Mouse (Mus musculus): ENCODE data around the gene Tln2. TPM values are rescaled to one million over a fixed set of nuclear protein-coding genes. Genes with fewer than 3 reads are reported as not detected.
A peak's percentile ranks its signal among the peaks of the same experiment; 100 is the strongest.

Gene Tln2
- polyA plus RNA-seq, 1 experiment from 2014 or later: 24.0 TPM

DNA sequence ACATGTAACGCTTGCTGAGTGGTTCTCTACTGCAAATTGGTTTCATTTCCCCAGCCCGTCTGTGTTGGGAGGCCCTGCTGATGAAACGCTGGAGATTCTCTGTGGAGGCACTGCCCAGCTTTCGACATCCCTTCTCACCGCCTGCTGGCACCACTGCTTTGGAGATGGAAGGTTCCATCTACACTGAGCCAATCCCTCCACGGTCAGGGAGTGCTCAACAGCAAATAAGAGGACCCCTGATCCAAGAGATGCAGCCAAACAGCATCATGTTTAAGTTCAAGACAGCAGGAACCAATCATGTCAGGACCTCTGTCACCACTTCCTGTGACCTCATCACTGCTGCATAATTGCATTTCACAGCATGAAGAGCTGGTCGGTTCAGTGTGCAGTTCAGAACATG, 135.4 kb downstream of the Tln2 start:
- WGBS: 64% methylated on average over 7 of the region's 7 CpGs

DNA sequence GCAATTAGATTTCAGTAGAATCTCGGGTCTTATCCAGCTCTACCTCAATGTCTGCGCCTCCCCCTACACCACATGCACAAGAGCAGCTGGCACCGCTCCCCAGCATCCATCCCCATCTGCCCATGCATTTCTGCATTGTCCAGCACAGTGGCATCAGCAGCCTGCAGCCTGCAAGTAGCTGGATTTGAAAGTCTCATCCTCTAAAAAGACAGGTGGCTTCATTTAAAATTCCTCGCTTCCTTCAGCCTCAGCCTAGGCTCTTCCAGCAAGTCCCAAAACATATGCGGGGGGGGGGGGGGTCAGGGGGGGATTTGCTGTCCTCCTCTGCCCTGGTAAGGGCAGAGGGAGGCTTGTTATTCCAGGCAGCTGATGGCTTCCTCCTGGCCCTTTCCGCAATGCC, 141.4 kb downstream of the Tln2 start:
- no peaks in the 10 kb centered on the region for H3K9me3 ChIP-seq (ENCODE audit: control insufficient read depth, low read length)
- H3K4me2 ChIP-seq (replicated peaks; ENCODE audit: low read depth, low read length): no peak overlapping the region
- no peak overlapping the region for H3K9ac ChIP-seq (ENCODE audit: low read depth, low read length)
- 47% methylated on average over 6 of the region's 6 CpGs for WGBS
- peaks cover 8% of the 10 kb centered on the region; the same call in 1 of the 2 replicates for H3K4me1 ChIP-seq (ENCODE audit: control insufficient read depth, insufficient read depth, low read length)
- H3K27me3 ChIP-seq (ENCODE audit: control insufficient read depth, insufficient read depth, low read length): no peaks in the 10 kb centered on the region
- H3K36me3 ChIP-seq (ENCODE audit: control insufficient read depth, insufficient read depth, low read length): no peaks in the 10 kb centered on the region
- no peak overlapping the region for H3K27ac ChIP-seq (ENCODE audit: low read depth, low read length)
- no peak overlapping the region for H3K4me3 ChIP-seq (ENCODE audit: low read length)
- peak; percentile 52; the same call in 1 of the 2 replicates for ATAC-seq (ENCODE audit: low FRiP score, low TSS enrichment)

More for the DNA sequence above, 135.4 kb downstream of the Tln2 start:
- no peaks in the 10 kb centered on the region for H3K36me3 ChIP-seq (ENCODE audit: control insufficient read depth, insufficient read depth, low read length)
- no peak for ATAC-seq (ENCODE audit: low FRiP score, low TSS enrichment)
- peaks cover 7% of the 10 kb centered on the region; the same call in 1 of the 2 replicates for H3K4me1 ChIP-seq (ENCODE audit: control insufficient read depth, insufficient read depth, low read length)
- no peaks in the 10 kb centered on the region for H3K9me3 ChIP-seq (ENCODE audit: control insufficient read depth, low read length)
- no peak overlapping the region for H3K4me2 ChIP-seq (replicated peaks; ENCODE audit: low read depth, low read length)
- no peak overlapping the region for H3K4me3 ChIP-seq (ENCODE audit: low read length)
- no peak overlapping the region for H3K9ac ChIP-seq (ENCODE audit: low read depth, low read length)
- no peaks in the 10 kb centered on the region for H3K27me3 ChIP-seq (ENCODE audit: control insufficient read depth, insufficient read depth, low read length)
- no peak overlapping the region for H3K27ac ChIP-seq (ENCODE audit: low read depth, low read length)

DNA sequence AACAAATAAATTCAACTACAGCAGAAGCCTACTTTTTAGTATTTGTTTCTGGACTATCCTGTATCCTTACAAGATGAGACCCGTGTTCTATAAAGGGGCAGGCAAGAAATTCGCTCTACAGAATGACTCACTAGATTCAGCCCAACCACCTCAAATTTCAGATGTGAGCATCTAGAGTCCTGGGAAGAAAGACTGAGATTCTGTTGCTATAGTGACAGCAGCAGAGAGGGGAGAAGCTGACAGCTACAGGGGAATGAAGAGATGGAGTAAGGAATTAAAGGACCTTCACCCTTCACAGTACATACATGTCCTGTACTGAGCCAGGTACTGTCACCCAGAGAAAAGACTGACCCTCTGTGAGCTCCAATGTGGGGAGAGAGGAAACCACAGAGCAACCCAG, 148.8 kb downstream of the Tln2 start:
- no peak overlapping the region for H3K4me2 ChIP-seq (replicated peaks; ENCODE audit: low read depth, low read length)
- no peaks in the 10 kb centered on the region for H3K27me3 ChIP-seq (ENCODE audit: control insufficient read depth, insufficient read depth, low read length)
- H3K27ac ChIP-seq (ENCODE audit: low read depth, low read length): no peak overlapping the region
- 93% methylated on average over 2 of the region's 2 CpGs for WGBS
- no peaks in the 10 kb centered on the region for H3K36me3 ChIP-seq (ENCODE audit: control insufficient read depth, insufficient read depth, low read length)
- no peaks in the 10 kb centered on the region for H3K9me3 ChIP-seq (ENCODE audit: control insufficient read depth, low read length)
- no peak for ATAC-seq (ENCODE audit: low FRiP score, low TSS enrichment)
- H3K9ac ChIP-seq (ENCODE audit: low read depth, low read length): no peak overlapping the region
- H3K4me3 ChIP-seq (ENCODE audit: low read length): no peak overlapping the region
- no peaks in the 10 kb centered on the region for H3K4me1 ChIP-seq (ENCODE audit: control insufficient read depth, insufficient read depth, low read length)

DNA sequence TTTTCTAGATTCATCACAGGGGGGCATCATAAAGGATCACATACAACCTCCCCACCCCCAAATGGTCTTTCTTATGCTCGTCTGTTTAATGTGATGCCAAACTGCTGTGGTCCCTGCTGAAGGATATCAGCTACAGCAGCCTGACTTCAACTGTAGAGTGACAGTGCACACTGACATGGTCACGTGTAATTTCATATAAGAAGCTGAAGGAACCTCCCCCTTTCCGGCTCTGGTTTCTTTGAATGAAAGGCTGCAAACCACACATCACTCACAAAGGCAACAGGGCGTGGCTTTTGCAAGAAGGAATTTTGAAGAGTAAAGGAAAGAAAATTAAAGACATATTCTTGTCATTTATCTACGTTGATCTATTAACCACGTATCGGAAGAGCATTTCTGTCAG, 154.8 kb downstream of the Tln2 start:
- Histone ChIP-seq H3K27ac (ENCODE audit: low read depth, low read length) (no peak overlapping the region), H3K36me3 (ENCODE audit: control insufficient read depth, insufficient read depth, low read length) (no peaks in the 10 kb centered on the region)
- WGBS: 80% methylated on average over 7 of the region's 7 CpGs

DNA sequence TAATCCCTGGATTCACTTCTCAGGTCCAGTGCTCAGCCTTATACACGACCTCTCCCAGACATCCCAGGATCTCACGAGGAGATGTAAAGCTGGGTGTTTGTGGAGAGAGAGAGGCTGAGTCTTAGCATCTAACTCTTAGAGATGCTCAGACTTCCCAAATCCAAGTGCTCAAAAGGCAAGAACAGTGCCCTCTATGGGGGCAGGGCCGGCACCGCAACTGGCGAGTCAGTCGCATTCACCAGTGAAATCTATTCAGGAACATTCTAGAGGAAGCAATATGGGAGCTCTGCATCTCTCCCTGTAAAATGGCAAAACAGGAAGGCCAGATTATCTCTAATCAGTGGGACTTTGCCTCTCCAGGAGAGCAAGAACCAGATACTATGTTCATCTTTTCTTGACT, 159.9 kb downstream of the Tln2 start:
- ATAC-seq (ENCODE audit: low FRiP score, low TSS enrichment): no peak
- Histone ChIP-seq H3K4me1 (ENCODE audit: control insufficient read depth, insufficient read depth, low read length) (no peaks in the 10 kb centered on the region), H3K9me3 (ENCODE audit: control insufficient read depth, low read length) (no peaks in the 10 kb centered on the region), H3K27ac (ENCODE audit: low read depth, low read length) (no peak overlapping the region), H3K27me3 (ENCODE audit: control insufficient read depth, insufficient read depth, low read length) (no peaks in the 10 kb centered on the region), H3K4me2 (replicated peaks; ENCODE audit: low read depth, low read length) (no peak overlapping the region), H3K9ac (ENCODE audit: low read depth, low read length) (no peak overlapping the region), H3K4me3 (ENCODE audit: low read length) (no peak overlapping the region), H3K36me3 (ENCODE audit: control insufficient read depth, insufficient read depth, low read length) (no peaks in the 10 kb centered on the region)
- WGBS: 95% methylated on average over 6 of the region's 6 CpGs

More for the DNA sequence above, 154.8 kb downstream of the Tln2 start:
- H3K9me3 ChIP-seq (ENCODE audit: control insufficient read depth, low read length): no peaks in the 10 kb centered on the region
- H3K4me2 ChIP-seq (replicated peaks; ENCODE audit: low read depth, low read length): no peak overlapping the region
- H3K9ac ChIP-seq (ENCODE audit: low read depth, low read length): no peak overlapping the region
- no peak overlapping the region for H3K4me3 ChIP-seq (ENCODE audit: low read length)
- no peak for ATAC-seq (ENCODE audit: low FRiP score, low TSS enrichment)
- no peaks in the 10 kb centered on the region for H3K27me3 ChIP-seq (ENCODE audit: control insufficient read depth, insufficient read depth, low read length)
- H3K4me1 ChIP-seq (ENCODE audit: control insufficient read depth, insufficient read depth, low read length): no peaks in the 10 kb centered on the region

DNA sequence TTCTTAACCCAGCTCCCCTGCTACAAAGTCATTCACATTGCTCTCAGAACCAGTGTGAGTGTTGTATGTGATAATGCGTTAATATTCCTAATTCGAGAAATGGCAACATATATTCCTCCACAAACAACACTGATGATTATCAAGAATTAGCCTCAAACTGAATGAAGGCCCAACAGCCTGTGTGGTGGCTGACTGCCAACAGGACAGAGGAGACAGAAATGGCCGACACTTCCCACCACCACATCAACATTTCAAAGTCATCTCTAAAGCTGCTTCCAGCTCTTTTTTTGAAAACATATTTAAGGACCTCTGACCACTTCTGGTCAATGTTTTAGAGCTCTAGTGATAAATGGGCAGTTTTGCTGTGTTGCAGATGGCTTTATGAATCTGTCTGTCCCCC, 161.7 kb downstream of the Tln2 start:
- Histone ChIP-seq H3K4me1 (ENCODE audit: control insufficient read depth, insufficient read depth, low read length) (no peaks in the 10 kb centered on the region), H3K36me3 (ENCODE audit: control insufficient read depth, insufficient read depth, low read length) (no peaks in the 10 kb centered on the region), H3K27ac (ENCODE audit: low read depth, low read length) (no peak overlapping the region), H3K9ac (ENCODE audit: low read depth, low read length) (no peak overlapping the region), H3K9me3 (ENCODE audit: control insufficient read depth, low read length) (no peaks in the 10 kb centered on the region), H3K4me2 (replicated peaks; ENCODE audit: low read depth, low read length) (no peak overlapping the region), H3K27me3 (ENCODE audit: control insufficient read depth, insufficient read depth, low read length) (no peaks in the 10 kb centered on the region), H3K4me3 (ENCODE audit: low read length) (no peak overlapping the region)
- ATAC-seq (ENCODE audit: low FRiP score, low TSS enrichment): no peak
- 82% methylated on average over 3 of the region's 3 CpGs for WGBS

DNA sequence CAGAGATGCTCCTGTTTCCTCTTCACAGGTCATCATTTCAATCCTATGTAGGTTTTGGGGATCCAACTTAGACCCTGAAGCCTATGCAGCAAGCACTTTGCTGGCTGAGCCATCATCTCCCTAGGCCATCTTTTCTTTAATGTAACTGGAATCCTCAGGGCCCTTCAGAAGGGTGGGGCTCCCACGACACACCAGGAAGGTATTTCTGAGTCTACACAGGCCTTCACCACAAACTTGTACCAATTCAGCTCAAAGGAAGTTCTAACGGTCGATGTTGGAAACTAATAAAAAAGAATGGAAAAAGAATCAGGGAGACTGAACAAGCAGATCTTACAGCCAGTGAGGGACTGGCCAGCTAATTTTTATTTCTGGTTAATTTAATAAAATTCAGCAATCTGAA, 163.1 kb downstream of the Tln2 start:
- Histone ChIP-seq H3K9ac (ENCODE audit: low read depth, low read length) (no peak overlapping the region), H3K9me3 (ENCODE audit: control insufficient read depth, low read length) (no peaks in the 10 kb centered on the region), H3K4me3 (ENCODE audit: low read length) (no peak overlapping the region), H3K27me3 (ENCODE audit: control insufficient read depth, insufficient read depth, low read length) (no peaks in the 10 kb centered on the region), H3K27ac (ENCODE audit: low read depth, low read length) (no peak overlapping the region), H3K4me2 (replicated peaks; ENCODE audit: low read depth, low read length) (no peak overlapping the region), H3K4me1 (ENCODE audit: control insufficient read depth, insufficient read depth, low read length) (no peaks in the 10 kb centered on the region), H3K36me3 (ENCODE audit: control insufficient read depth, insufficient read depth, low read length) (no peaks in the 10 kb centered on the region)
- 87% methylated on average over 3 of the region's 3 CpGs for WGBS
- no peak for ATAC-seq (ENCODE audit: low FRiP score, low TSS enrichment)

DNA sequence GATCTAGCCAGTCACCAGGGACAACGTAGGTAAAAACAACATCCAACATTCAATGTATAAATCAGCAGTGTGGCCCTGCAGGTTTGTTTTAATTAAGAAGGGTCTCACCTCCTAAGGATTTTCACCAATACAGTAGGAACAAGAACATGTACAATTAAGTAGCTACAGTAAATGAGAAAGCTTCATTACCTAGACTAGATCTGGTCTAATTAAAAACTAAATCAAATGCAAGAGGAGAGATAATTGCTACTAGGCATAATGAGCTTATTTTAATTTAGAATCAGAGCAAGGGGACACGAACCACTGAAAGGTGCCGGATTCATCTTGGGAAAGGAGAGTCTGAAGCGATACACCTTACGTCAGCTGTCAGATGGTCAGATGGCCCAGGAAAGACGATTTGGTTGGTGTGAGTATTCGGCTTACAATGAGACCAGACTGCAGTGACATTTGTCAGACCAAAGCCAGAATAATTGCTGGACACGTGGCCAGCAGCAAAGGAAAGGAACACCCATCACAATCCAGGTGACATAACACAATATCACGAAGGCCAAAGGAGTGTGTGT, 175.4 kb downstream of the Tln2 start:
- H3K9ac ChIP-seq (ENCODE audit: low read depth, low read length): no peak overlapping the region
- H3K4me3 ChIP-seq (ENCODE audit: low read length): no peak overlapping the region
- H3K27me3 ChIP-seq (ENCODE audit: control insufficient read depth, insufficient read depth, low read length): no peaks in the 10 kb centered on the region
- no peak overlapping the region for H3K4me2 ChIP-seq (replicated peaks; ENCODE audit: low read depth, low read length)
- no peak overlapping the region for H3K27ac ChIP-seq (ENCODE audit: low read depth, low read length)
- no peak for ATAC-seq (ENCODE audit: low FRiP score, low TSS enrichment)
- no peaks in the 10 kb centered on the region for H3K9me3 ChIP-seq (ENCODE audit: control insufficient read depth, low read length)
- H3K4me1 ChIP-seq (ENCODE audit: control insufficient read depth, insufficient read depth, low read length): peaks cover 13% of the 10 kb centered on the region; the same call in 1 of the 2 replicates
- H3K36me3 ChIP-seq (ENCODE audit: control insufficient read depth, insufficient read depth, low read length): no peaks in the 10 kb centered on the region
- 85% methylated on average over 9 of the region's 9 CpGs for WGBS

DNA sequence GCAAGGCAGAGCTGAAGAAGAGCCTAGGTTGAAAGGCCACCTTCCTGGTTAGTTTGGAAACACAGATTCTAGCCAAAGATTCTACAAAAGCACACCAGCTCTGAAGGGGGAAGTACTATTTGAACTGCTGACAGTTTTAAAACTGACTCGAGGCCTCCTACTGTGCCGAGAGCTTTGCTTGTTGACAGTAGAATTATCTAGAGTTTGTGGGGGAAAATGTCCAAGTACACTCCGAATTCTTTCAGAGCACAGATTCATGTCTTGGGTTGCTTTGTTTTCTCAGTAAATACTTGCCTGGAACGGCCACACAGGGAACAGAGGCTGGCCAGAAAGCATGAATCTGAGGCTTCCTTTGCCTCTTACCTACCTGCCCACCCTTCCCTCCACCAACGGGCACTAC, 179.4 kb downstream of the Tln2 start:
- H3K4me1 ChIP-seq (ENCODE audit: control insufficient read depth, insufficient read depth, low read length): peaks cover 13% of the 10 kb centered on the region; the same call in 1 of the 2 replicates
- H3K9ac ChIP-seq (ENCODE audit: low read depth, low read length): no peak overlapping the region
- no peak for ATAC-seq (ENCODE audit: low FRiP score, low TSS enrichment)
- H3K27ac ChIP-seq (ENCODE audit: low read depth, low read length): no peak overlapping the region
- H3K9me3 ChIP-seq (ENCODE audit: control insufficient read depth, low read length): no peaks in the 10 kb centered on the region
- no peak overlapping the region for H3K4me2 ChIP-seq (replicated peaks; ENCODE audit: low read depth, low read length)
- 30% methylated on average over 5 of the region's 5 CpGs for WGBS
- H3K36me3 ChIP-seq (ENCODE audit: control insufficient read depth, insufficient read depth, low read length): no peaks in the 10 kb centered on the region
- no peaks in the 10 kb centered on the region for H3K27me3 ChIP-seq (ENCODE audit: control insufficient read depth, insufficient read depth, low read length)
- no peak overlapping the region for H3K4me3 ChIP-seq (ENCODE audit: low read length)
